Mouse (Mus musculus) CH12.LX (cell line): ENCODE measurements at regions not wholly inside any gene's neighbourhood (a gene's known extent, or its start where the extent isn't known, plus 50 kb on each side); places are given as distances from the start of the nearest gene placed in this dataset.

Source experiments
- CTCF ChIP-seq, 2 experiments: IDR thresholded peaks in 1 of 2; conservative IDR thresholded peaks in 1 of 2; 2 replicates each; pipeline ENCODE4 v1.5.1; 2011 to 2012; ENCODE audit warnings: low read depth in 2 of 2, low read length in 2 of 2, improper control_type of control experiment in 1 of 2, inconsistent platforms in 1 of 2, mild to moderate bottlenecking in 1 of 2, moderate library complexity in 1 of 2
- HCFC1 ChIP-seq: IDR thresholded peaks from 2 replicates; pipeline ENCODE4 v1.6.1; 2012; ENCODE audit warnings: low read depth, mild to moderate bottlenecking, inconsistent platforms, low read length, improper control_type of control experiment
- KAT2A ChIP-seq: IDR thresholded peaks from 2 replicates; pipeline ENCODE4 v1.6.1; 2012; ENCODE audit warnings: low read length, improper control_type of control experiment, inconsistent platforms; ENCODE audit not compliant: insufficient replicate concordance
- MYC ChIP-seq: IDR thresholded peaks from 2 replicates; pipeline ENCODE4 v1.6.1; 2011; ENCODE audit warnings: low read depth, mild to moderate bottlenecking, improper control_type of control experiment, low read length
- POLR2AphosphoS2 ChIP-seq: IDR thresholded peaks from 2 replicates; pipeline ENCODE4 v1.6.1; 2011; ENCODE audit warnings: low read depth, low read length, improper control_type of control experiment

DNA sequence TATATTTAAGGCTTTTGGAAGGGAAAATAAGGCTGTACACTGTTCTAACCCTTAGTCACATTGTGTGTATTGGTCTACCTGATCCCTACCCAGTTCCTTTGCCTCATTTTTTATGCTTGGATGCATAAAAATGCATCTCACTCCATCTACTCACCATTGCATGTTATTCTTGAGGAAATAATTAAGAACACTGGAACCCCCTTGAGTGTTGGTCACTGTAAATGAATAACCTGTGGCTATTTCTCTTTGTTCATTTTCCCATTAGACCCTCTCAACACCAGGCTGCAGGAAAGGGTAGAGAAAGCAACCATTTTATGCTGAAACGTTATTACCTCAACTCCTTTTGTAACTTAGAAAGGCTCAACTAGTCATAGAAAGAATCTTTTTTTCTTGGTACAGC, 442.0 kb upstream of the Lrrc7 start:
- TF ChIP-seq KAT2A (no peak), MYC (no peak), POLR2AphosphoS2 (no peak), HCFC1 (no peak), CTCF (conservative IDR thresholded peaks at IDR 0.05 in 1 of 2, IDR thresholded peaks at IDR 0.05 in 1 of 2; ENCODE audit: low read depth in 2 of 2, low read length in 2 of 2) (no peak)
